Mouse (Mus musculus) embryonic facial prominence, embryonic 13.5 days (tissue): ENCODE data around the gene Tmprss7. TPM values are rescaled to one million over a fixed set of nuclear protein-coding genes. Genes with fewer than 3 reads are reported as not detected.

Experiments used
- ATAC-seq: fragments of 200-750 bp; cut with Nextera tagmentation; 2 replicates; pipeline ENCODE4 v1.8.0; 2017; ENCODE audit warnings: low read depth; ENCODE audit not compliant: insufficient number of reproducible peaks, insufficient read depth, low FRiP score, low TSS enrichment
- H3K27ac ChIP-seq: fragments of 300-500 bp; sonication (generic); 2 replicates; pipeline ENCODE4 v1.5.1; 2015; ENCODE audit warnings: moderate library complexity, mild to moderate bottlenecking, inconsistent platforms
- H3K27me3 ChIP-seq: fragments of 300-500 bp; sonication (generic); 2 replicates; pipeline ENCODE4 v1.6.1; 2015; ENCODE audit warnings: mild to moderate bottlenecking, inconsistent platforms
- H3K36me3 ChIP-seq: fragments of 300-500 bp; sonication (generic); 2 replicates; pipeline ENCODE4 v1.6.1; 2015; ENCODE audit warnings: mild to moderate bottlenecking, inconsistent platforms
- H3K4me1 ChIP-seq: fragments of 300-500 bp; sonication (generic); 2 replicates; pipeline ENCODE4 v1.6.1; 2015; ENCODE audit warnings: inconsistent platforms
- H3K4me2 ChIP-seq: fragments of 300-500 bp; sonication (generic); 2 replicates; pipeline ENCODE4 v1.6.1; 2015; ENCODE audit warnings: moderate library complexity, mild to moderate bottlenecking, inconsistent platforms
- H3K4me3 ChIP-seq: fragments of 300-500 bp; sonication (generic); 2 replicates; pipeline ENCODE4 v1.5.1; 2015; ENCODE audit warnings: mild to moderate bottlenecking, inconsistent platforms
- H3K9ac ChIP-seq: fragments of 300-500 bp; sonication (generic); 2 replicates; pipeline ENCODE4 v1.6.1; 2015; ENCODE audit warnings: mild to moderate bottlenecking, inconsistent platforms
- H3K9me3 ChIP-seq: fragments of 300-500 bp; sonication (generic); 2 replicates; pipeline ENCODE4 v1.6.1; 2016; ENCODE audit warnings: inconsistent platforms
- WGBS: fragments of 180-500 bp; shearing (Covaris S2); methylation state at CpG from one replicate; pipeline ENCODE4 v1.1.7; 2015; ENCODE audit warnings: mixed read lengths; 5-methylcytosine and 5-hydroxymethylcytosine counted together
- polyA plus RNA-seq: library from polyadenylated mRNA; unstranded; fragments of >200 nt; fragmentation: Nextera tagmentation; extraction: Ambion mirVana; gene quantifications from 2 replicates; pipeline ENCODE4 v1.2.1, GENCODE M21; 2015

Gene Tmprss7
- polyA plus RNA-seq, 1 experiment from 2014 or later: 0.11 TPM

- Histone ChIP-seq H3K9ac (no peak overlapping the region), H3K9me3 (no peaks in the 10 kb centered on the region), H3K4me2 (no peak overlapping the region), H3K27me3 (no peaks in the 10 kb centered on the region), H3K4me1 (no peaks in the 10 kb centered on the region), H3K27ac (no peak overlapping the region), H3K4me3 (no peak overlapping the region), H3K36me3 (no peaks in the 10 kb centered on the region)
- ATAC-seq: no peak
- WGBS: 12% methylated on average over 8 of the region's 8 CpGs
Observed at GRCm38 (mm10) chr16:45684815-45685214, 8.6 kb downstream of the Tmprss7 start.

- Histone ChIP-seq H3K4me1 (no peaks in the 10 kb centered on the region), H3K36me3 (no peaks in the 10 kb centered on the region), H3K9me3 (no peaks in the 10 kb centered on the region), H3K9ac (no peak overlapping the region), H3K4me2 (no peak overlapping the region), H3K27ac (no peak overlapping the region), H3K27me3 (no peaks in the 10 kb centered on the region), H3K4me3 (no peak overlapping the region)
- ATAC-seq: no peak
- 30% methylated on average over 1 of the region's 1 CpGs for WGBS
Observed at GRCm38 (mm10) chr16:45676462-45676861, 17.0 kb downstream of the Tmprss7 start.

- ATAC-seq: no peak
- Histone ChIP-seq H3K36me3 (no peaks in the 10 kb centered on the region), H3K9ac (no peak overlapping the region), H3K4me2 (no peak overlapping the region), H3K27ac (no peak overlapping the region), H3K4me3 (no peak overlapping the region), H3K4me1 (no peaks in the 10 kb centered on the region), H3K27me3 (no peaks in the 10 kb centered on the region), H3K9me3 (no peaks in the 10 kb centered on the region)
- WGBS: 60% methylated on average over 4 of the region's 4 CpGs
Observed at GRCm38 (mm10) chr16:45670005-45670404, 23.5 kb downstream of the Tmprss7 start.

DNA sequence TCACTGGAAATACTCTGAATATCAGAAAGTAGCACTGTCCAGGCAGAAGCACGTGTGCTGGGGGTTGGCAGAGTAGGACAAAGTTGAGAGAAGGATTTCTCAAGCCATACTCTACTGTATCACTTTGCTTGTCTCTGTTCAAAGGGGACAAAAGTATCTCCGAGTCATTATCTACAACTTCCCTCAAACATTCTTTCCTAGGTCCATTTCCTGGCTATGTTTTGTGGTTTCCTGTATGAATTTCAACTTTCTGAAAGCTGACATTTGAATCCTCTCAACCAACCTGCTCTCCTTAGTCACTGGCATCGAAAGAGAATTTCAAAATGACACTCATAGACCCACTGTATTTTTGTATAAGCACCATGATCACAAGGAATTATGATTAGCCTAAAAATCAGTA is 25.3 kb downstream of the Tmprss7 start:
- WGBS: 64% methylated on average over 3 of the region's 3 CpGs
- H3K27ac ChIP-seq: no peak overlapping the region
- no peaks in the 10 kb centered on the region for H3K9me3 ChIP-seq
- no peaks in the 10 kb centered on the region for H3K36me3 ChIP-seq
- no peaks in the 10 kb centered on the region for H3K27me3 ChIP-seq
- H3K4me2 ChIP-seq: no peak overlapping the region
- ATAC-seq: no peak
- H3K4me1 ChIP-seq: no peaks in the 10 kb centered on the region
- H3K4me3 ChIP-seq: no peak overlapping the region
- no peak overlapping the region for H3K9ac ChIP-seq

DNA sequence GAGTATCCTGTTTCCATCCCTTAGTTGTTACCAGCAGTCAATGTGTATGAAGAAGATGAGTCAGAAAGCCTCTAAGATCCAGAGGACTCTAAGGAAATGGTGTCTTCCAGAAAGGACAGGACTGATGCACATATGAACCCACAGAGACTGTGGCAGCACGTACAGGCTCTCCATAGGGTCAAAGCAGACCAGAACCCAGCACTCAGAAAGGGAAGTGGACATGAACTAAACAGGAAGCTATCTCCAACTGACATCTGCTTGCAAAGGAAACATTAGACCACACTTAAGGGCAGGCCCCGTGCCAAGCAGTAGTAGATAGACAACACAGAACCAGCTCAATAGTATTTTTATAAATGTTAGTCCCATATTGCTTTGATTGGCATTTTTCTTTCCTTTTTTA is 27.3 kb downstream of the Tmprss7 start:
- H3K9ac ChIP-seq: no peak overlapping the region

GRCm38 (mm10) chr16:45662381-45662780 is 31.1 kb downstream of the Tmprss7 start:
- Histone ChIP-seq H3K9me3 (no peaks in the 10 kb centered on the region), H3K27me3 (no peaks in the 10 kb centered on the region), H3K4me1 (no peaks in the 10 kb centered on the region), H3K9ac (no peak overlapping the region), H3K27ac (no peak overlapping the region), H3K4me3 (no peak overlapping the region), H3K4me2 (no peak overlapping the region), H3K36me3 (no peaks in the 10 kb centered on the region)
- no peak for ATAC-seq

More for the DNA sequence above, 27.3 kb downstream of the Tmprss7 start:
- ATAC-seq: no peak
- Histone ChIP-seq H3K9me3 (no peaks in the 10 kb centered on the region), H3K27ac (no peak overlapping the region), H3K27me3 (no peaks in the 10 kb centered on the region), H3K4me1 (no peaks in the 10 kb centered on the region), H3K4me2 (no peak overlapping the region), H3K4me3 (no peak overlapping the region), H3K36me3 (no peaks in the 10 kb centered on the region)
- 79% methylated on average over 2 of the region's 2 CpGs for WGBS

- 85% methylated on average over 4 of the region's 4 CpGs for WGBS
- Histone ChIP-seq H3K27me3 (peaks cover 4% of the 10 kb centered on the region), H3K4me2 (no peak overlapping the region), H3K9ac (no peak overlapping the region), H3K36me3 (no peaks in the 10 kb centered on the region), H3K4me3 (no peak overlapping the region), H3K4me1 (no peaks in the 10 kb centered on the region), H3K27ac (no peak overlapping the region), H3K9me3 (no peaks in the 10 kb centered on the region)
- no peak for ATAC-seq
Observed at GRCm38 (mm10) chr16:45659596-45659995, 33.9 kb downstream of the Tmprss7 start.

DNA sequence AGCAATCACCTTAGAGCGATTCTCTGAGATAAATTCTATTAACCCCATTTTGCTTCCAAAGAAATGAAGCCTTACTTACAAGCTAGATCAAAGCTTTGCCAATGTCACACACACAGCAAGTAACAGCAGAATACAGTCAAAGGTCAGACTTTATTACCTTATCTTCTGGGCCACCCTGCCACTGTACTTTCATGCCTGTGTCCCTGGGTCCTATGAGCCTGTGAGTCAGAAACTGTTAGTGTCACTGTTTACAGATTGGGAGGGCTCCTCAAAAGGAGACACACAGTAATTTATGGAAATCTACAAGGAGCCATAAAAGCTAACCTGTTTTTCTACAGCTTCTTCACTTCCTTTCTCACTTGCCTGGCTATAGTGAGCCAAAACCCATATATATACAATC is 35.2 kb downstream of the Tmprss7 start:
- Histone ChIP-seq H3K4me3 (no peak overlapping the region), H3K27me3 (peaks cover 18% of the 10 kb centered on the region), H3K9ac (no peak overlapping the region), H3K27ac (no peak overlapping the region), H3K9me3 (no peaks in the 10 kb centered on the region), H3K4me2 (no peak overlapping the region), H3K4me1 (peaks cover 10% of the 10 kb centered on the region), H3K36me3 (no peaks in the 10 kb centered on the region)
- no peak for ATAC-seq
- 90% methylated on average over 1 of the region's 1 CpGs for WGBS

- H3K27me3 ChIP-seq: peaks cover 22% of the 10 kb centered on the region
- peaks cover 11% of the 10 kb centered on the region for H3K4me1 ChIP-seq
- H3K4me3 ChIP-seq: no peak overlapping the region
- H3K9ac ChIP-seq: no peak overlapping the region
- 94% methylated on average over 12 of the region's 12 CpGs for WGBS
- H3K9me3 ChIP-seq: no peaks in the 10 kb centered on the region
- no peaks in the 10 kb centered on the region for H3K36me3 ChIP-seq
- H3K4me2 ChIP-seq: no peak overlapping the region
- H3K27ac ChIP-seq: no peak overlapping the region
- ATAC-seq: no peak
Observed at GRCm38 (mm10) chr16:45657574-45658159, 35.8 kb downstream of the Tmprss7 start.

DNA sequence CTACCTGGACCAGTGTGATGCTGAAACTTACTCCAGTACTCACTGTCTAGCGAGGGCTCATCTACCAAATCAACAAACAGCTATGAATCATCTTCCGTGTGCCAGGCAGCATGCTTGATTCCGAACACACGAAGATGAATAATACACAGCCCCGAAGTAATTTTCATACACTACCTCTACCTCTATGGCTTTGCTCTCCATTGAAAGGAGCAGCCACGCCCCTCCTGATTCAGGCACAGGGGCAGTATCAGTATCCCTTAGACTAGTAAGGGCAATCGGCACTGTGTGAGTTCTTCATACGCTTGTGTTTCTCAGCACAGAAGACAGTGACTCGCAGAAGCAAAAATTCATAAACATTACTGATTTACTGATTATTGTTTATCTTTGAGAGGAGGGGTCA is 39.0 kb downstream of the Tmprss7 start:
- no peak overlapping the region for H3K9ac ChIP-seq
- H3K27me3 ChIP-seq: peaks cover 26% of the 10 kb centered on the region
- H3K4me1 ChIP-seq: peaks cover 11% of the 10 kb centered on the region
- H3K4me2 ChIP-seq: peak overlapping the region; percentile 70
- peak overlapping the region; percentile 40; the same call in 1 of the 2 replicates for H3K4me3 ChIP-seq
- no peak for ATAC-seq
- H3K27ac ChIP-seq: no peak overlapping the region
- H3K9me3 ChIP-seq: no peaks in the 10 kb centered on the region
- 58% methylated on average over 9 of the region's 9 CpGs for WGBS
- H3K36me3 ChIP-seq: no peaks in the 10 kb centered on the region

- H3K9ac ChIP-seq: peak within 1 kb of the TSS; percentile 46; the same call in 1 of the 2 replicates
- H3K4me2 ChIP-seq: peak within 1 kb of the TSS; percentile 70
- WGBS: 3% methylated on average over 20 of the region's 20 CpGs
- H3K4me3 ChIP-seq: peak within 1 kb of the TSS; percentile 40
- H3K27ac ChIP-seq: no peak within 1 kb of the TSS
- H3K9me3 ChIP-seq: no peaks in the 10 kb centered on the region
- peaks cover 11% of the 10 kb centered on the region for H3K4me1 ChIP-seq
- 0 out of 2 replicates have a peak, but pooled peaks have one; percentile 40 for ATAC-seq
- peaks cover 26% of the 10 kb centered on the region for H3K27me3 ChIP-seq
- H3K36me3 ChIP-seq: no peaks in the 10 kb centered on the region
Observed at GRCm38 (mm10) chr16:45653934-45654332, 39.5 kb downstream of the Tmprss7 start, which contains the start of gene BC016579. Gene BC016579, minus strand, starts transcription at chr16:45654068.

- Histone ChIP-seq H3K27me3 (peaks cover 26% of the 10 kb centered on the region), H3K27ac (no peak overlapping the region), H3K4me1 (peaks cover 11% of the 10 kb centered on the region), H3K9me3 (no peaks in the 10 kb centered on the region), H3K4me2 (peak overlapping the region; percentile 70), H3K9ac (peak overlapping the region; percentile 46; the same call in 1 of the 2 replicates), H3K36me3 (no peaks in the 10 kb centered on the region), H3K4me3 (peak overlapping the region; percentile 40)
- WGBS: 15% methylated on average over 17 of the region's 17 CpGs
- no peak for ATAC-seq
Observed at GRCm38 (mm10) chr16:45653009-45653933, 40.2 kb downstream of the Tmprss7 start.
